Mouse (Mus musculus): ENCODE data around the gene Bend7. TPM values are rescaled to one million over a fixed set of nuclear protein-coding genes. Genes with fewer than 3 reads are reported as not detected.

Bend7 gene
- polyA plus RNA-seq, 1 experiment: not detected

DNA sequence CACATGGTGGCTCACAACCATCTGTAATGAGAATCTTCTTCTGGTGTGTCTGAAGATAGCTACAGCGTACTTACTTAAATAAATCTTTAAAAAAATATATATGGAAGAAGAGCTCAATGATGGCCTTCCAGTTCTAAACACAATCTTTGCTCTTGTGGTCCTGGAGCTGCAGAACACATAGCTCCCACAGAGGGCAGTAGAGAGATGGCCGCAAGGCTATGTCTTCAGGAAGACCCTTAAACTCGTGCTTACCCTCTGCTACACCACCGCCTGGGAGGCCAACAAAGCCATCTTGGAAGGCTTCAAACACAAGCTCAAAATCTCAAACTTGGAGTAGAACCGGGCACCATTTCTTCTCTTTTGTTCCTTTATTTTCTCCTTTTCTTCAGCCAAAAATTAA lies 6.4 kb upstream of the Bend7 start:
- H3ac ChIP-seq (ENCODE audit: control insufficient read depth, insufficient read length, low read depth): no peak overlapping the region
- no peaks in the 10 kb centered on the region for H3K79me3 ChIP-seq (ENCODE audit: low read depth)
- no peak for TF ChIP-seq MYOG (IDR thresholded peaks at IDR 0.05; ENCODE audit: control insufficient read depth, extremely low read depth, insufficient read length)
- TF ChIP-seq MAX (IDR thresholded peaks at IDR 0.05): no peak
- no peak for TF ChIP-seq FOSL1 (IDR thresholded peaks at IDR 0.05; ENCODE audit: insufficient read depth, low read length, poor library complexity, severe bottlenecking)
- no peak for TF ChIP-seq CTCF (IDR thresholded peaks at IDR 0.05; ENCODE audit: control insufficient read depth, insufficient read depth, insufficient read length)
- TF ChIP-seq MYOD1 (IDR thresholded peaks at IDR 0.05; ENCODE audit: control insufficient read depth, insufficient read length, low read depth): no peak
- TF ChIP-seq USF1 (IDR thresholded peaks at IDR 0.05; ENCODE audit: low read depth): no peak
- TF ChIP-seq CEBPB (IDR thresholded peaks at IDR 0.05; ENCODE audit: low read depth): no peak
- no peaks in the 10 kb centered on the region for H3K79me2 ChIP-seq (ENCODE audit: control insufficient read depth, insufficient read depth)
- H3K27me3 ChIP-seq (ENCODE audit: control insufficient read depth, insufficient read depth, insufficient read length): peaks cover 7% of the 10 kb centered on the region
- no peaks in the 10 kb centered on the region for H3K36me3 ChIP-seq (ENCODE audit: control insufficient read depth, insufficient read depth)
- no peak overlapping the region for H3K4me3 ChIP-seq (ENCODE audit: insufficient read depth, poor library complexity, severe bottlenecking)

DNA sequence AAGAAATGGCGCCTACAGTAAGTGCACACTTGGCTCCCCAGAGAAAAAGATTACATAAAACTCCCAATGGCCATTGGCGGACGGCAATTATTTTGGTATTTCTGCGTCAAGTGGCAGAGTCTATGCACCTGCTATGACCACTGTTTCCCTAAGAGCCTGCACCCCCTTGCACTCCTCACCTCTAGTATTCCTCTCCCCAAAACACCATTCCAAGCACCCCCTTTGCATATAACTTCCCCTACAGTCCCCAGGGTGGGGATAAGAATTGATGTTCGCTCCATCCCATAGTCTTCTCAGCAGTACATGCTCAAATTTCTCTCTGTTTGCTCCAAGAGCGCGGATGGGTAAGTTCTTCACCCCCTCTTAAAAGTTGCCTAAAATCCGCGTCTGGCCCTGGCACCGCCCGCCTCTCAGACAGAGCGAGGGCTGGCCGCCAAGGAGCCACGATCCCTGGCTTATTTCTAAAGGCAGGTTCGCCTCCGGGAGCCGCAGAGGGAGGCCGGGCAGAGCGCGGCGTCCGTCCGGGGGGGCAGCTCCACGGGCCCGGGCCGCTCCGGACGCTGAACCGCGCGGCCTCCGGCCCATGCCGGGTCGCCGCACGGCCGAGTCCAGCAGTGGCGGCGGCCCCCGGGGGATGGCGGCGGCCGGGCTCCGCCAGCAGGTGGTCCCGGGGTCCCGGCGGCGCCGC lies 406 bp upstream of the Bend7 start:
- Histone ChIP-seq H3K79me2 (ENCODE audit: control insufficient read depth, insufficient read depth) (no peaks in the 10 kb centered on the region), H3ac (ENCODE audit: control insufficient read depth, insufficient read length, low read depth) (no peak overlapping the region), H3K27me3 (ENCODE audit: control insufficient read depth, insufficient read depth, insufficient read length) (peaks cover 49% of the 10 kb centered on the region), H3K36me3 (ENCODE audit: control insufficient read depth, insufficient read depth) (no peaks in the 10 kb centered on the region), H3K4me3 (ENCODE audit: insufficient read depth, poor library complexity, severe bottlenecking) (no peak overlapping the region), H3K79me3 (ENCODE audit: low read depth) (no peaks in the 10 kb centered on the region)
- TF ChIP-seq MAX (IDR thresholded peaks at IDR 0.05) (no peak), MYOG (IDR thresholded peaks at IDR 0.05; ENCODE audit: control insufficient read depth, extremely low read depth, insufficient read length) (no peak), CTCF (IDR thresholded peaks at IDR 0.05; ENCODE audit: control insufficient read depth, insufficient read depth, insufficient read length) (no peak), MYOD1 (IDR thresholded peaks at IDR 0.05; ENCODE audit: control insufficient read depth, insufficient read length, low read depth) (no peak), CEBPB (IDR thresholded peaks at IDR 0.05; ENCODE audit: low read depth) (no peak), USF1 (IDR thresholded peaks at IDR 0.05; ENCODE audit: low read depth) (no peak), FOSL1 (IDR thresholded peaks at IDR 0.05; ENCODE audit: insufficient read depth, low read length, poor library complexity, severe bottlenecking) (no peak)

DNA sequence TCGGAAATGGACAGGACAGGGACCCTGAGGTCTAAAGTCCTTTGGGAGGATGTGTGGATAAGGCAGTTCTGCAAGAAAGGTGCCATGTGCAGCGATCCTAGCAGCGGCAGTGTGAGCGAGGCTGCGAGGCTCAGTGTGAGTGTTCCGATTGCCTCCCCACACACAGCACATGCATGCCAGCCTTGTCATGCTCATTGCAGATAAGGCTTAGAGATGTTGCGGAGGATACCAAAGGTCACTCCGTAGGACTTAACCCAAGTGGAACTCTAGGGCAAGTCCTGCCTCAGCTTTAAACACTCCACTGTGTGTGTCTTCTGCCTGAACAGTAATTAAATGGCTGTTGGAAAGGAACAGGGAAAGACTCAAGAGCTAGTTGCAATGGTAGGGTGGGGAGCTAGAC lies 5.5 kb downstream of the Bend7 start:
- H3K79me3 ChIP-seq (ENCODE audit: low read depth): no peaks in the 10 kb centered on the region
- no peak overlapping the region for H3K4me3 ChIP-seq (ENCODE audit: insufficient read depth, poor library complexity, severe bottlenecking)
- TF ChIP-seq CTCF (IDR thresholded peaks at IDR 0.05; ENCODE audit: control insufficient read depth, insufficient read depth, insufficient read length): no peak
- no peak overlapping the region for H3ac ChIP-seq (ENCODE audit: control insufficient read depth, insufficient read length, low read depth)
- H3K36me3 ChIP-seq (ENCODE audit: control insufficient read depth, insufficient read depth): no peaks in the 10 kb centered on the region
- H3K79me2 ChIP-seq (ENCODE audit: control insufficient read depth, insufficient read depth): no peaks in the 10 kb centered on the region
- H3K27me3 ChIP-seq (ENCODE audit: control insufficient read depth, insufficient read depth, insufficient read length): peaks cover 51% of the 10 kb centered on the region

DNA sequence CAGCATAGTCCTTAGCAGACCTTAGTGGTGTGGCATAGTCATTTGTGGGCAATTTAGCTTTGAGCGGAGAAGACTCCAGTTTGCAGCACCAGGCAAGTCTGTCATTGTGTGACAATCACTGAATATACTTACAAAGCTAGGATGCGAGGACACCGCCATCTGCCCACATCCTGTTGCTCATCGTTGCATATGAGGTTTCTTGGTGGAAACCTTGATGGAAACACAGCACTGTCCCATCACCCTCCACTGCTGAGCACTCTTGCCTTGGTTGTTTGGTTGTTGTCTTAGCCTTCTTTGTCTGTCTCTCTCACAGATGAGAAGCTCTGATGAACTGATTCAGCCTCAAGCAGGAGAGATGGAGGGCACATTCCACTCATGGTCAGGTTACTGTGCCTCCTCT lies 12.5 kb downstream of the Bend7 start:
- no peaks in the 10 kb centered on the region for H3K79me2 ChIP-seq (ENCODE audit: control insufficient read depth, insufficient read depth)
- H3ac ChIP-seq (ENCODE audit: control insufficient read depth, insufficient read length, low read depth): no peak overlapping the region
- TF ChIP-seq MYOG (IDR thresholded peaks at IDR 0.05; ENCODE audit: control insufficient read depth, extremely low read depth, insufficient read length) (no peak), MAX (IDR thresholded peaks at IDR 0.05) (no peak), CEBPB (IDR thresholded peaks at IDR 0.05; ENCODE audit: low read depth) (no peak), USF1 (IDR thresholded peaks at IDR 0.05; ENCODE audit: low read depth) (no peak), MYOD1 (IDR thresholded peaks at IDR 0.05; ENCODE audit: control insufficient read depth, insufficient read length, low read depth) (no peak), CTCF (IDR thresholded peaks at IDR 0.05; ENCODE audit: control insufficient read depth, insufficient read depth, insufficient read length) (no peak)
- H3K27me3 ChIP-seq (ENCODE audit: control insufficient read depth, insufficient read depth, insufficient read length): peaks cover 33% of the 10 kb centered on the region
- H3K79me3 ChIP-seq (ENCODE audit: low read depth): no peaks in the 10 kb centered on the region
- H3K36me3 ChIP-seq (ENCODE audit: control insufficient read depth, insufficient read depth): no peaks in the 10 kb centered on the region
- H3K4me3 ChIP-seq (ENCODE audit: insufficient read depth, poor library complexity, severe bottlenecking): no peak overlapping the region

DNA sequence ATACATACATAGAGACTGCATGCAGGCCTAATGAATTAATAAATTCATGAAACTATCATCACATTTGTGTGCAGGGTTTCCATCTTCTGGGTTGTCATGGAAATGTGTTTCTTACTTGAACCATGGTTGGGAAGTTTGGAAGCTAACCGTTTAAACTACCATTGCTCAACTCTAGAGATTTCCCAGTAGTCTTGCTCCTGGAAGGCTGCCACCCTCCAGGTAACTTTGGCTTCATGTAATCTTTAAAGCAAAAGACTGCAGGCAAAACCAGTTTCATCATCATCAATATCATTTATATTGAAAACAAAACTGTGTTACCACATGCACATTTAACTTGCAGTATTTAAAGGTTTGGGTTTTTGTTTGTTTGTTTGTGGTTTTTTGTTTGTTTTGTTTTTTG lies 16.3 kb downstream of the Bend7 start:
- Histone ChIP-seq H3K4me3 (ENCODE audit: insufficient read depth, poor library complexity, severe bottlenecking) (no peak overlapping the region), H3K79me2 (ENCODE audit: control insufficient read depth, insufficient read depth) (no peaks in the 10 kb centered on the region), H3ac (ENCODE audit: control insufficient read depth, insufficient read length, low read depth) (no peak overlapping the region), H3K27me3 (ENCODE audit: control insufficient read depth, insufficient read depth, insufficient read length) (peaks cover 30% of the 10 kb centered on the region), H3K36me3 (ENCODE audit: control insufficient read depth, insufficient read depth) (no peaks in the 10 kb centered on the region), H3K79me3 (ENCODE audit: low read depth) (no peaks in the 10 kb centered on the region)
- TF ChIP-seq MYOD1 (IDR thresholded peaks at IDR 0.05; ENCODE audit: control insufficient read depth, insufficient read length, low read depth) (no peak), FOSL1 (IDR thresholded peaks at IDR 0.05; ENCODE audit: insufficient read depth, low read length, poor library complexity, severe bottlenecking) (no peak), MYOG (IDR thresholded peaks at IDR 0.05; ENCODE audit: control insufficient read depth, extremely low read depth, insufficient read length) (no peak), MAX (IDR thresholded peaks at IDR 0.05) (no peak), CEBPB (IDR thresholded peaks at IDR 0.05; ENCODE audit: low read depth) (no peak), USF1 (IDR thresholded peaks at IDR 0.05; ENCODE audit: low read depth) (no peak), CTCF (IDR thresholded peaks at IDR 0.05; ENCODE audit: control insufficient read depth, insufficient read depth, insufficient read length) (no peak)

Measured in C2C12 (cell line).